Mouse (Mus musculus): ENCODE data around the gene Olfr215.
"Not testable (repeated sequence)": the region's sequence is repeated elsewhere in the genome, so short reads cannot be mapped to it uniquely, and the experiment has no call there.

- not testable (repeated sequence) for TF ChIP-seq CTCF (IDR thresholded peaks at IDR 0.05; ENCODE audit: borderline replicate concordance, insufficient read depth, low read length); POLR2A (IDR thresholded peaks at IDR 0.05; ENCODE audit: low read depth, low read length)
Measured at GRCm38 (mm10) chr6:116550841-116551240, 33.2 kb downstream of the Olfr215 start, which contains the start of gene Gm5580.
